Mouse (Mus musculus) ES-E14 (cell line): ENCODE data around the gene Epb41l5. TPM values are rescaled to one million over a fixed set of nuclear protein-coding genes. Genes with fewer than 3 reads are reported as not detected.

ENCODE experiments used
- DNase-seq: peaks from one replicate; pipeline ENCODE4 v3.0.0-alpha.2; 2013; ENCODE audit warnings: low read depth, low spot score
- H3K27ac ChIP-seq: 2 replicates; pipeline ENCODE4 v1.5.1; 2012; ENCODE audit warnings: low read depth, mild to moderate bottlenecking, low read length, moderate library complexity, mixed read lengths; ENCODE audit not compliant: poor library complexity, insufficient read depth, severe bottlenecking
- H3K36me3 ChIP-seq: 2 replicates; pipeline ENCODE4 v1.6.1; 2012; ENCODE audit warnings: mild to moderate bottlenecking, low read length, moderate library complexity, mixed read lengths; ENCODE audit not compliant: control insufficient read depth, poor library complexity, insufficient read depth, severe bottlenecking
- H3K4me1 ChIP-seq, 2 experiments: fragments of 150-350 bp in 1 of 2; sonication (generic) in 1 of 2; 2 replicates each; pipeline ENCODE4 v1.6.1; 2012; ENCODE audit warnings: low read length in 2 of 2, mild to moderate bottlenecking in 1 of 2, mixed read lengths in 1 of 2; ENCODE audit not compliant: control insufficient read depth in 2 of 2, insufficient read depth in 2 of 2, poor library complexity in 1 of 2
- H3K4me3 ChIP-seq, 2 experiments: fragments of 150-350 bp in 1 of 2; sonication (generic) in 1 of 2; 2 replicates each; pipeline ENCODE4 v1.5.1; 2012; ENCODE audit warnings: low read length in 2 of 2, low read depth in 1 of 2, mild to moderate bottlenecking in 1 of 2, mixed read lengths in 1 of 2; ENCODE audit not compliant: insufficient read depth in 1 of 2, poor library complexity in 1 of 2, severe bottlenecking in 1 of 2
- H3K9ac ChIP-seq: 2 replicates; pipeline ENCODE4 v1.6.1; 2012; ENCODE audit warnings: low read depth, mild to moderate bottlenecking, low read length, mixed read lengths; ENCODE audit not compliant: poor library complexity, insufficient read depth, severe bottlenecking
- H3K9me3 ChIP-seq: fragments of 150-350 bp; sonication (generic); 2 replicates; pipeline ENCODE4 v1.6.1; 2012; ENCODE audit warnings: low read depth, mild to moderate bottlenecking, low read length; ENCODE audit not compliant: control insufficient read depth, insufficient read depth
- CHD2 ChIP-seq: IDR thresholded peaks from 2 replicates; pipeline ENCODE4 v1.6.1; 2014; ENCODE audit warnings: mild to moderate bottlenecking, low read depth, low read length, inconsistent platforms
- HCFC1 ChIP-seq: IDR thresholded peaks from 2 replicates; pipeline ENCODE4 v1.6.1; 2012; ENCODE audit warnings: low read length, inconsistent platforms, borderline replicate concordance; ENCODE audit not compliant: insufficient read depth
- MAFK ChIP-seq: IDR thresholded peaks from 2 replicates; pipeline ENCODE4 v1.6.1; 2014; ENCODE audit warnings: mild to moderate bottlenecking, low read depth, low read length, inconsistent platforms; ENCODE audit not compliant: insufficient read depth
- ZC3H11A ChIP-seq: IDR thresholded peaks from 2 replicates; pipeline ENCODE4 v1.6.1; 2012; ENCODE audit warnings: low read depth, mild to moderate bottlenecking, inconsistent platforms, low read length, borderline replicate concordance
- ZNF384 ChIP-seq: IDR thresholded peaks from 2 replicates; pipeline ENCODE4 v1.6.1; 2012; ENCODE audit warnings: low read depth, low read length, inconsistent platforms
- in situ Hi-C, 2 experiments: fragments of 600-800 bp; cut with MboI; formaldehyde crosslinking; loops; one replicate each; pipeline ENCODE4 v1.15.1; 2025; ENCODE audit warnings: low sequenced_read_pairs in 2 of 2, inconsistent platforms in 1 of 2; ENCODE audit not compliant: unreplicated experiment in 2 of 2
- total RNA-seq: library from RNA; depleted of rRNA; stranded (reverse); fragments of 300-350 nt; gene quantifications from 2 replicates; pipeline ENCODE4 v1.2.3, GENCODE M21; 2012

The Epb41l5 gene
- total RNA-seq, 1 experiment, result 13.4 TPM

DNA sequence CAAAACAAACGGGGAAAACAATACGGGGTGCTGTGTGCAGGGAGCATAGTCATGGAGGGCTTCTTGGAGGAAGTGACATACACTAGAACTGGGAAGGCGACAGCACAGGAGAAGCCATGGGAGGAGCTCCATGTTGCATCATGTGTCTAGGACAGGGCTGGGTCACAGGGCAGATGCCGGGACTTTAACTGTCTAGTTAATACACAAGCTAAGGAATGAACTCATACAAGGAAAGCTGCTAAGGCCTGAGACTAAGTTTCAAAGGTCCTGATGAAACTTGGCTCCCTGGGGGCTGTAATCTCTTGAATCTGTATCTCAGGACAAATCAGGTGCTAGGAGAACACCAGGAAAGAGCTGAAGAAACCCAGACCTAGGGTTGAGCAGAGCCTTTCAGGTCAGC is 126.1 kb downstream of the Epb41l5 start:
- H3K36me3 ChIP-seq, result peaks cover 8% of the 10 kb centered on the region; the same call in 1 of the 2 replicates
- no peak for TF ChIP-seq HCFC1
- TF ChIP-seq ZNF384, result no peak
- TF ChIP-seq MAFK, result no peak
- no peak for TF ChIP-seq ZC3H11A
- no peak for TF ChIP-seq CHD2
- in situ Hi-C loops, result no loop called here
- H3K9ac ChIP-seq, result no peak overlapping the region
- no peak for DNase-seq
- no peaks in the 10 kb centered on the region for H3K9me3 ChIP-seq
- H3K4me3 ChIP-seq, result no peak overlapping the region
- H3K4me1 ChIP-seq, result peaks cover 0 to 9% of the 10 kb centered on the region in 2 experiments; a peak in 2 of 4 replicates
- H3K27ac ChIP-seq, result no peak overlapping the region

DNA sequence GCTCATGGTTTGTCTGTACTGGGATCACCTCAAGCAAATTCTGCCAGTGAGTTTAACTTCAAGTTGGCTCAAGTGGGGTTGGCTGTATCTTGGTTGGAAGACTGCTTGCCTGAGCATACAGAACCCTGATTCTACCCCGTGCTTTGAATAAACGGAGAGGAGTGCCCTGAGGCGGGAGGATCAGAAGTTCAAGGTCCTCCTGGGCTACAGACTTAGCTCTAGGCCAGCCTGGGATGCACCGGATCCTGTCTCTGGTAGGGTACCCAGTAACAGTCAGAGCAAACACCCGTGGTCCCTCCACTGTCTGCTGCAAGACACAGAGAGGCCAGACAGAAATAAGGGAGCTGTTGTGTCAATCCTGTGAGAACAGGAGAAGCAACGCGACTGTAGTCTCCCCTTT is 127.1 kb downstream of the Epb41l5 start:
- no peak overlapping the region for H3K4me3 ChIP-seq
- peaks cover 0 to 5% of the 10 kb centered on the region in 2 experiments; a peak in 2 of 4 replicates for H3K4me1 ChIP-seq
- H3K27ac ChIP-seq, result no peak overlapping the region
- TF ChIP-seq CHD2, result no peak
- no peak for TF ChIP-seq HCFC1
- TF ChIP-seq ZNF384, result no peak
- no peak for TF ChIP-seq MAFK
- no peak for TF ChIP-seq ZC3H11A
- in situ Hi-C loops, result no loop called here
- DNase-seq, result no peak
- H3K9ac ChIP-seq, result no peak overlapping the region
- H3K9me3 ChIP-seq, result no peaks in the 10 kb centered on the region
- peaks cover 2% of the 10 kb centered on the region; the same call in 1 of the 2 replicates for H3K36me3 ChIP-seq

DNA sequence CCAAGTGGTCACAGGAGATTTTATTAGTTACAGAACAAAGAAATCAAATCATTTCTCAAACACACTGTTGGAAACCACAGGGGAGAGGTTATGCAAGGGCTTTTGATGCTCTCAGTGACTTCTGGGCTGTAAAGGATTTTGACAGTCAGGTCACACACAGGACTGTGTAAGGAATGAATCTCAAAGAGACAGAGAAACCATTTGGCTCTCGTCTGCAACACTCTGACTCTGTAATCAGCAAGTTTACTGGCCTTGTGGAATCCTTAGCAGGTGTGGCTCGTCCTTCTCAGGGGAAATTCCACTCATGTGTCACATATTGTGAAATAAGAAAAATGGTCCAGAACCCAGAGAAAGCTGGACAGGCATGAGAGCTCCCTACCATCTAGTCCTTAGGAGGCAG is 127.8 kb downstream of the Epb41l5 start:
- no peak for TF ChIP-seq ZNF384
- no peak for TF ChIP-seq HCFC1
- no peak for TF ChIP-seq MAFK
- TF ChIP-seq CHD2, result no peak
- no peak for TF ChIP-seq ZC3H11A
- H3K9ac ChIP-seq, result no peak overlapping the region
- no peak overlapping the region for H3K27ac ChIP-seq
- no peak overlapping the region for H3K4me3 ChIP-seq
- DNase-seq, result no peak
- no peaks in the 10 kb centered on the region for H3K36me3 ChIP-seq
- in situ Hi-C loops, result no loop called here
- peaks cover 0 to 2% of the 10 kb centered on the region in 2 experiments; a peak in 2 of 4 replicates for H3K4me1 ChIP-seq
- no peaks in the 10 kb centered on the region for H3K9me3 ChIP-seq

DNA sequence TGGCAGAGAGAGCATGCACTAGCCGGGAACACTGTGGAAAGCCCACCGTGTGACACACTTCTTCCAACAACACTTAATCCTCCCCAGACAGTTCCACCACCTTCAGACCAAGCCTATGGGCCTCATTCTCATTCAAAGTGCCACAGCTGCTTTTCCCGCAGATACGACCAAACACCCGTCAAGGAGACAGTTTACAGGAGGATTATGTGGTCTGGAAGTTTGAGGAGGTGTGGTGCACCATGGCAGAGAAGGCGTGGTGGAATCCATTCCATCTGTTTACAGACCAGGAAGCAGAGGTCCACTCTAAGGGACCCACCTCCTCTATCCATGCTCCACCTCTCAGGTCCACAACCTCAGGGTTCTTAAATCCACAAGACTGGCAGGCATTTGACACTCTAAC is 129.5 kb downstream of the Epb41l5 start:
- TF ChIP-seq MAFK (no peak), HCFC1 (no peak), ZC3H11A (no peak), CHD2 (no peak), ZNF384 (no peak)
- H3K9ac ChIP-seq, result no peak overlapping the region
- H3K4me1 ChIP-seq, result peaks cover 0 to 2% of the 10 kb centered on the region in 2 experiments; a peak in 2 of 4 replicates
- H3K36me3 ChIP-seq, result no peaks in the 10 kb centered on the region
- in situ Hi-C loops, result no loop called here
- no peak for DNase-seq
- no peaks in the 10 kb centered on the region for H3K9me3 ChIP-seq
- no peak overlapping the region for H3K4me3 ChIP-seq
- H3K27ac ChIP-seq, result no peak overlapping the region
